Mouse (Mus musculus): ENCODE measurements around the gene Hoxc5. TPM values are rescaled to one million over a fixed set of nuclear protein-coding genes. Genes with fewer than 3 reads are reported as not detected.

Hoxc5 gene
- polyA plus RNA-seq, 2 experiments: 0.06 TPM; not detected in 1

DNA sequence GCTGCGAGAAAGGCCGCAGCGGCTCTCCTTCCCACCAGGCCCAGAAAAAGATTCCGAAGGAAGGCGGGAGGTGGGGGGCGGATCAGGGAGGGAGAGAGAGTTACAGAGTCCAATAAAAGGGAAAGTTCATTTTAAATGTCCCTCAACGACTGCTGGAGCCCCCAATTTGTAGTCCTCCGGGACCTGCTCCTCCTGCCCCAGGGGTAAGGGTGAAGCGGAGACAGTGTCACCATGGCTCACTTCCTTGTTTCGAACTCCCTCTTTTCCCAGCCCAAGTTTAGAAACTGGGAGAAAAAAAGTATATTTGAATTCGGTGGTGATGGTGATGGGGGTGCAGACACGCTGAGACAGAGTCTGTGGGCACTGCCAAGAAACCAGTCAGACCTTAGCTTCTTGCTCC lies 73.4 kb downstream of the Hoxc5 start:
- no peak for DNase-seq (ENCODE audit: low read depth in 3 of 3, low spot score in 3 of 3)
- no peaks in the 10 kb centered on the region for H3K4me1 ChIP-seq (replicated peaks; ENCODE audit: control insufficient read depth in 2 of 2, insufficient read depth in 2 of 2, low read length in 1 of 2)
- H3K4me3 ChIP-seq (ENCODE audit: insufficient read depth in 1 of 2, low read depth in 2 of 2, low read length in 2 of 2): no peak overlapping the region
- H3K9me3 ChIP-seq (ENCODE audit: control insufficient read depth, low read length): no peaks in the 10 kb centered on the region
- no peak overlapping the region for H3K4me2 ChIP-seq (ENCODE audit: low read depth)
- no peak overlapping the region for H3K9ac ChIP-seq (replicated peaks)
- no peak for TF ChIP-seq EP300 (IDR thresholded peaks at IDR 0.05; ENCODE audit: low read depth)
- TF ChIP-seq CTCF (IDR thresholded peaks at IDR 0.05; ENCODE audit: low read depth): no peak
- no peak overlapping the region for H3K27ac ChIP-seq
- 25% methylated on average over 12 of the region's 12 CpGs for WGBS (ENCODE audit: insufficient replicate concordance)
- peaks cover 69% of the 10 kb centered on the region for H3K27me3 ChIP-seq (ENCODE audit: control insufficient read depth, insufficient read depth, low read length)
- ATAC-seq (ENCODE audit: insufficient read depth): no peak
- H3K36me3 ChIP-seq (replicated peaks; ENCODE audit: control insufficient read depth, insufficient read depth, low read depth): no peaks in the 10 kb centered on the region

DNA sequence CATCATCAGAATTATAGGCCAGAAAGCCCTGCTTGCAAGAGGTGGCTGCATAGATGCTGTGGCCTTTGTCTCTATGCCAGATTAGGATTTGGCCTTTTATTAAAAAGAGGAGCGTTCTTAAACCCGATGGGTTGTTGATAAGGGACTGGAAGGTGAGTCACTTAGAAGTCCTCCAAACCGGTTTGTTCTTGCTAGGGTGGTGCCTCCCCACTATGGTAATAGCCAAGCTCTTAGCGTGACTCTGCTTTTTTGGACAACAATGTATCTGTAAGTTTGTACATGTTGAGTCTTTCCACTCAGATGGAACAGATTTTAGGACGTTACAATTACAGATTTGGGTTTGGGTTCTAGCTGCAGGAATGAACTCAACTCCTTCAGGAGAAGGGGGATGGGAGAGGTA lies 74.4 kb downstream of the Hoxc5 start:
- Histone ChIP-seq H3K9me3 (ENCODE audit: control insufficient read depth, low read length) (no peaks in the 10 kb centered on the region), H3K9ac (replicated peaks) (no peak overlapping the region), H3K36me3 (replicated peaks; ENCODE audit: control insufficient read depth, insufficient read depth, low read depth) (no peaks in the 10 kb centered on the region), H3K4me2 (ENCODE audit: low read depth) (no peak overlapping the region), H3K4me3 (ENCODE audit: insufficient read depth in 1 of 2, low read depth in 2 of 2, low read length in 2 of 2) (no peak overlapping the region), H3K4me1 (replicated peaks; ENCODE audit: control insufficient read depth in 2 of 2, insufficient read depth in 2 of 2, low read length in 1 of 2) (no peaks in the 10 kb centered on the region), H3K27me3 (ENCODE audit: control insufficient read depth, insufficient read depth, low read length) (peaks cover 64% of the 10 kb centered on the region), H3K27ac (no peak overlapping the region)
- no peak for TF ChIP-seq CTCF (IDR thresholded peaks at IDR 0.05; ENCODE audit: low read depth)
- TF ChIP-seq EP300 (IDR thresholded peaks at IDR 0.05; ENCODE audit: low read depth): no peak
- 26% methylated on average over 5 of the region's 5 CpGs for WGBS (ENCODE audit: insufficient replicate concordance)
- no peak for DNase-seq (ENCODE audit: low read depth in 3 of 3, low spot score in 3 of 3)
- no peak for ATAC-seq (ENCODE audit: insufficient read depth)

DNA sequence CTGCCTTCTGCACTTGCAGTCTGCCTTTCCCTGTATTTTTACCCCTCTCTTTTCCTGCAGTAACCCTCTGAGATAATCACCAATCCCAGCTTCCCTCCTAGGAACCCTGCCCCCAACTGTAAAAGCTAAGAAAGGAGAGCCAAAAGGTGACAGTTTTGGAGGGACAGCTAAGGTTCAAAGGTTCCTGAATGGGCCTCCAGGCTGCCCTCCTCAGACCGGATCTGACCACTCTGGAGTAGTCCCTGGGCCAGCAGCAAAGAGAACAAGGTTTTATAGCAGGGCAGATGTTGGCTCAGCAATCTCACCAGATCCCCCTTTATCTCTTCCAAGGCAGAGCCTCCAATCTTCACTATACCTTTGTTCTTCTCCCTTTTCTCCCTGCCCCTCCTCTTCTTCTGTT lies 75.0 kb downstream of the Hoxc5 start:
- WGBS (ENCODE audit: insufficient replicate concordance): 12% methylated on average over 1 of the region's 1 CpGs
- DNase-seq (ENCODE audit: low read depth in 3 of 3, low spot score in 3 of 3) (no peak), ATAC-seq (ENCODE audit: insufficient read depth) (no peak)
- no peaks in the 10 kb centered on the region for H3K4me1 ChIP-seq (replicated peaks; ENCODE audit: control insufficient read depth in 2 of 2, insufficient read depth in 2 of 2, low read length in 1 of 2)
- H3K9me3 ChIP-seq (ENCODE audit: control insufficient read depth, low read length): no peaks in the 10 kb centered on the region
- no peak overlapping the region for H3K27ac ChIP-seq
- TF ChIP-seq CTCF (IDR thresholded peaks at IDR 0.05; ENCODE audit: low read depth): no peak
- no peak for TF ChIP-seq EP300 (IDR thresholded peaks at IDR 0.05; ENCODE audit: low read depth)
- H3K4me3 ChIP-seq (ENCODE audit: insufficient read depth in 1 of 2, low read depth in 2 of 2, low read length in 2 of 2): no peak overlapping the region
- peaks cover 58% of the 10 kb centered on the region for H3K27me3 ChIP-seq (ENCODE audit: control insufficient read depth, insufficient read depth, low read length)
- no peak overlapping the region for H3K4me2 ChIP-seq (ENCODE audit: low read depth)
- H3K9ac ChIP-seq (replicated peaks): no peak overlapping the region
- H3K36me3 ChIP-seq (replicated peaks; ENCODE audit: control insufficient read depth, insufficient read depth, low read depth): no peaks in the 10 kb centered on the region

DNA sequence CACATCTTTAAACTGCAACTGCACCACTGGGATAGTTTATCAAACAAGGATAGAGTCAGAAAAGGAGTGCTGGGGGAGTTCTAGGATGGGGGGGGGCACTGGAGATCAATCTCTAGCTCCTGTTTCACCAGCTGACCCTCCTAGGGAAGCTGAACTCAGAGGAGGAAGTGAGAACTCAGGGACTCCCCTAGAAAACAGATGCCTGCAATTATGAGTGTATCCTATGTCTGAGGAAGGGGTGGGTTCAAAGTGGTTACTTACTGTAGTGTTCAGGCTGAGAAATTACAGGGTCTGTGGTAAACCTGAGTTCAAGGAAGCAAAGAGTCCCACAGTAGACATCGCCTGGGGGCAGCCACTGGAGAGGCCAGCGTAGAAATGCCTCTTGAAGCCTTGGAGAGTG lies 84.4 kb downstream of the Hoxc5 start:
- DNase-seq (ENCODE audit: low read depth in 3 of 3, low spot score in 3 of 3): no peak
- H3K36me3 ChIP-seq (replicated peaks; ENCODE audit: control insufficient read depth, insufficient read depth, low read depth): no peaks in the 10 kb centered on the region
- WGBS (ENCODE audit: insufficient replicate concordance): 59% methylated on average over 2 of the region's 2 CpGs
- H3K27me3 ChIP-seq (ENCODE audit: control insufficient read depth, insufficient read depth, low read length): peaks cover 16% of the 10 kb centered on the region
- H3K4me2 ChIP-seq (ENCODE audit: low read depth): no peak overlapping the region
- no peak for ATAC-seq (ENCODE audit: insufficient read depth)
- no peak overlapping the region for H3K9ac ChIP-seq (replicated peaks)
- TF ChIP-seq CTCF (IDR thresholded peaks at IDR 0.05; ENCODE audit: low read depth): no peak
- TF ChIP-seq EP300 (IDR thresholded peaks at IDR 0.05; ENCODE audit: low read depth): no peak
- H3K27ac ChIP-seq: no peak overlapping the region
- H3K4me1 ChIP-seq (replicated peaks; ENCODE audit: control insufficient read depth in 2 of 2, insufficient read depth in 2 of 2, low read length in 1 of 2): no peaks in the 10 kb centered on the region
- H3K4me3 ChIP-seq (ENCODE audit: insufficient read depth in 1 of 2, low read depth in 2 of 2, low read length in 2 of 2): no peak overlapping the region
- H3K9me3 ChIP-seq (ENCODE audit: control insufficient read depth, low read length): no peaks in the 10 kb centered on the region

DNA sequence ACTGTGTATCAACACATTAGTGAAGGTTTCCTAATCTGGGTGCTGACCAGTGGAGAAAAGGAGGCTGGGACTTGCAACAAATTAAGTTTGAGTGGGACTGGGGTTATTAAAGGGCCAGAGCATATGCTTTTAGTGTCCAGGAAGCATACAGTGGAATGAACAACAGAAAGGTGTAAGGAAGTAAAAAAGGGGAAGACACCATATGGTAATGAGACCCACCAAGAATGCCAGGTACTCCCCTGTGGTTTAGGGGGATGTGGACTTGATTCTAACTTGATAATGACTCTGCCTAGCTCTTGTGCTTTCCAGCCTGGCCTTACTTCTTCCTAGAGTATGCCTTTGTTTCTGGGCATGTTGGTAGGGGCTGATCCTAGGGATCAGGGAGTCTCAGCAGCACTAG lies 86.0 kb downstream of the Hoxc5 start:
- TF ChIP-seq CTCF (IDR thresholded peaks at IDR 0.05; ENCODE audit: low read depth) (no peak), EP300 (IDR thresholded peaks at IDR 0.05; ENCODE audit: low read depth) (no peak)
- ATAC-seq (ENCODE audit: insufficient read depth) (no peak), DNase-seq (ENCODE audit: low read depth in 3 of 3, low spot score in 3 of 3) (no peak)
- Histone ChIP-seq H3K4me2 (ENCODE audit: low read depth) (no peak overlapping the region), H3K9me3 (ENCODE audit: control insufficient read depth, low read length) (no peaks in the 10 kb centered on the region), H3K9ac (replicated peaks) (no peak overlapping the region), H3K36me3 (replicated peaks; ENCODE audit: control insufficient read depth, insufficient read depth, low read depth) (no peaks in the 10 kb centered on the region), H3K27me3 (ENCODE audit: control insufficient read depth, insufficient read depth, low read length) (peaks cover 23% of the 10 kb centered on the region), H3K4me3 (ENCODE audit: insufficient read depth in 1 of 2, low read depth in 2 of 2, low read length in 2 of 2) (no peak overlapping the region), H3K4me1 (replicated peaks; ENCODE audit: control insufficient read depth in 2 of 2, insufficient read depth in 2 of 2, low read length in 1 of 2) (no peaks in the 10 kb centered on the region), H3K27ac (no peak overlapping the region)
